Mouse (Mus musculus): ENCODE results near the gene A930009A15Rik. TPM values are rescaled to one million over a fixed set of nuclear protein-coding genes. Genes with fewer than 3 reads are reported as not detected.

Gene A930009A15Rik
- polyA plus RNA-seq (2014; fragmentation: Nextera tagmentation; extraction: Ambion mirVana): 0.42 TPM in 1 of 2 replicates, not detected in the other

- ATAC-seq (ENCODE audit: low read depth) (no peak), DNase-seq (ENCODE audit: low spot score) (no peak)
- Histone ChIP-seq H3K36me3 (ENCODE audit: control insufficient read depth, insufficient read depth, low read length) (no peaks in the 10 kb centered on the region), H3K4me1 (ENCODE audit: control insufficient read depth, insufficient read depth, low read length) (no peaks in the 10 kb centered on the region), H3K4me3 (ENCODE audit: low read depth, low read length) (no peak within 1 kb of the TSS), H3K27ac (replicated peaks; ENCODE audit: low read depth, low read length) (no peak within 1 kb of the TSS), H3K4me2 (ENCODE audit: low read depth, low read length) (no peak within 1 kb of the TSS), H3K27me3 (replicated peaks; ENCODE audit: control insufficient read depth, insufficient read depth, low read length) (no peaks in the 10 kb centered on the region), H3K9ac (ENCODE audit: low read depth, low read length) (no peak within 1 kb of the TSS), H3K9me3 (ENCODE audit: control insufficient read depth, low read length) (0 out of 2 replicates have a peak, but pooled peaks cover 3% of the 10 kb centered on the region)
- WGBS: 73% methylated on average over 15 of the region's 15 CpGs
Measured at GRCm38 (mm10) chr10:115569712-115570491, at the start of gene A930009A15Rik. A930009A15Rik (plus strand) TSS chr10:115569986.

GRCm38 (mm10) chr10:115520200-115521080, 49.3 kb upstream of the A930009A15Rik start:
- peak; percentile 68 for DNase-seq (ENCODE audit: low spot score)
- peak; percentile 53; the same call in 1 of the 2 replicates for ATAC-seq (ENCODE audit: low read depth)
- Histone ChIP-seq H3K4me3 (ENCODE audit: low read depth, low read length) (peak overlapping the region; percentile 13; the same call in 1 of the 2 replicates), H3K9me3 (ENCODE audit: control insufficient read depth, low read length) (no peaks in the 10 kb centered on the region), H3K4me1 (ENCODE audit: control insufficient read depth, insufficient read depth, low read length) (peaks cover 18% of the 10 kb centered on the region), H3K27ac (replicated peaks; ENCODE audit: low read depth, low read length) (peak overlapping the region; percentile 77), H3K9ac (ENCODE audit: low read depth, low read length) (no peak overlapping the region), H3K36me3 (ENCODE audit: control insufficient read depth, insufficient read depth, low read length) (no peaks in the 10 kb centered on the region), H3K4me2 (ENCODE audit: low read depth, low read length) (peak overlapping the region; percentile 43), H3K27me3 (replicated peaks; ENCODE audit: control insufficient read depth, insufficient read depth, low read length) (no peaks in the 10 kb centered on the region)
- 23% methylated on average over 17 of the region's 17 CpGs for WGBS

GRCm38 (mm10) chr10:115521081-115521451, 48.7 kb upstream of the A930009A15Rik start:
- H3K27me3 ChIP-seq (replicated peaks; ENCODE audit: control insufficient read depth, insufficient read depth, low read length): no peaks in the 10 kb centered on the region
- ATAC-seq (ENCODE audit: low read depth) (peak; percentile 79; the same call in 1 of the 2 replicates), DNase-seq (ENCODE audit: low spot score) (peak; percentile 68)
- H3K9me3 ChIP-seq (ENCODE audit: control insufficient read depth, low read length): no peaks in the 10 kb centered on the region
- no peak overlapping the region for H3K4me2 ChIP-seq (ENCODE audit: low read depth, low read length)
- H3K9ac ChIP-seq (ENCODE audit: low read depth, low read length): no peak overlapping the region
- H3K27ac ChIP-seq (replicated peaks; ENCODE audit: low read depth, low read length): peak overlapping the region; percentile 77; the same call in 1 of the 2 replicates
- no peaks in the 10 kb centered on the region for H3K36me3 ChIP-seq (ENCODE audit: control insufficient read depth, insufficient read depth, low read length)
- H3K4me3 ChIP-seq (ENCODE audit: low read depth, low read length): no peak overlapping the region
- peaks cover 18% of the 10 kb centered on the region for H3K4me1 ChIP-seq (ENCODE audit: control insufficient read depth, insufficient read depth, low read length)
- 26% methylated on average over 4 of the region's 4 CpGs for WGBS

- Histone ChIP-seq H3K9me3 (ENCODE audit: control insufficient read depth, low read length) (no peaks in the 10 kb centered on the region), H3K9ac (ENCODE audit: low read depth, low read length) (no peak overlapping the region), H3K4me1 (ENCODE audit: control insufficient read depth, insufficient read depth, low read length) (no peaks in the 10 kb centered on the region), H3K4me3 (ENCODE audit: low read depth, low read length) (no peak overlapping the region), H3K27ac (replicated peaks; ENCODE audit: low read depth, low read length) (no peak overlapping the region), H3K27me3 (replicated peaks; ENCODE audit: control insufficient read depth, insufficient read depth, low read length) (no peaks in the 10 kb centered on the region), H3K4me2 (ENCODE audit: low read depth, low read length) (no peak overlapping the region), H3K36me3 (ENCODE audit: control insufficient read depth, insufficient read depth, low read length) (no peaks in the 10 kb centered on the region)
- ATAC-seq (ENCODE audit: low read depth) (no peak), DNase-seq (ENCODE audit: low spot score) (no peak)
- 28% methylated on average over 4 of the region's 4 CpGs for WGBS
Measured at GRCm38 (mm10) chr10:115528892-115529291, 40.9 kb upstream of the A930009A15Rik start.

DNA sequence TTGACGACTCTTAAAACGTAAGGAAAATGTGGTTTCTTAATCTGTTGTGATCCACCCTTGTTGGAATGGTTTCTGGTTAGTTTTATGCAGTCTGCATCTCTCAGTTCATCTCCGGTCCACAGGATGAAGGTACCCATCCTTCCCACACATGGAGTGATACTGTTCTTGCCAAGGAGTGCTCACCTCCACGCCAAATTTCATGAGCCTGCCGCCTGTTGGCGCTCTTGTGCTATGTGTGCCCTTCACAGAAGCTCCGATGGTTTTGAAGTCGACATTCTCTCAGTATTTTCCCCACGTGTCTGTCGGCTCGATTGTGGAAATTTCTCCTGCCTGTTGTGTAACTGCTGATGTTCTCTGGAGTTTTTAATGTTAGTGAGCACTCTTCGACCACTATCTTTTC, 40.0 kb upstream of the A930009A15Rik start:
- no peak overlapping the region for H3K27ac ChIP-seq (replicated peaks; ENCODE audit: low read depth, low read length)
- DNase-seq (ENCODE audit: low spot score) (no peak), ATAC-seq (ENCODE audit: low read depth) (no peak)
- 86% methylated on average over 12 of the region's 12 CpGs for WGBS
- H3K27me3 ChIP-seq (replicated peaks; ENCODE audit: control insufficient read depth, insufficient read depth, low read length): no peaks in the 10 kb centered on the region
- H3K4me2 ChIP-seq (ENCODE audit: low read depth, low read length): no peak overlapping the region
- H3K4me3 ChIP-seq (ENCODE audit: low read depth, low read length): no peak overlapping the region
- no peaks in the 10 kb centered on the region for H3K36me3 ChIP-seq (ENCODE audit: control insufficient read depth, insufficient read depth, low read length)
- no peaks in the 10 kb centered on the region for H3K9me3 ChIP-seq (ENCODE audit: control insufficient read depth, low read length)
- H3K4me1 ChIP-seq (ENCODE audit: control insufficient read depth, insufficient read depth, low read length): no peaks in the 10 kb centered on the region
- H3K9ac ChIP-seq (ENCODE audit: low read depth, low read length): no peak overlapping the region

- Histone ChIP-seq H3K36me3 (ENCODE audit: control insufficient read depth, insufficient read depth, low read length) (no peaks in the 10 kb centered on the region), H3K9me3 (ENCODE audit: control insufficient read depth, low read length) (no peaks in the 10 kb centered on the region), H3K4me1 (ENCODE audit: control insufficient read depth, insufficient read depth, low read length) (no peaks in the 10 kb centered on the region), H3K27ac (replicated peaks; ENCODE audit: low read depth, low read length) (no peak overlapping the region), H3K9ac (ENCODE audit: low read depth, low read length) (no peak overlapping the region), H3K27me3 (replicated peaks; ENCODE audit: control insufficient read depth, insufficient read depth, low read length) (no peaks in the 10 kb centered on the region), H3K4me2 (ENCODE audit: low read depth, low read length) (no peak overlapping the region), H3K4me3 (ENCODE audit: low read depth, low read length) (no peak overlapping the region)
- DNase-seq (ENCODE audit: low spot score) (no peak), ATAC-seq (ENCODE audit: low read depth) (no peak)
- 60% methylated on average over 2 of the region's 2 CpGs for WGBS
Measured at GRCm38 (mm10) chr10:115530746-115531145, 39.0 kb upstream of the A930009A15Rik start.

- no peak overlapping the region for H3K9ac ChIP-seq (ENCODE audit: low read depth, low read length)
- no peaks in the 10 kb centered on the region for H3K36me3 ChIP-seq (ENCODE audit: control insufficient read depth, insufficient read depth, low read length)
- no peaks in the 10 kb centered on the region for H3K4me1 ChIP-seq (ENCODE audit: control insufficient read depth, insufficient read depth, low read length)
- H3K9me3 ChIP-seq (ENCODE audit: control insufficient read depth, low read length): no peaks in the 10 kb centered on the region
- no peak overlapping the region for H3K27ac ChIP-seq (replicated peaks; ENCODE audit: low read depth, low read length)
- no peak overlapping the region for H3K4me2 ChIP-seq (ENCODE audit: low read depth, low read length)
- H3K4me3 ChIP-seq (ENCODE audit: low read depth, low read length): no peak overlapping the region
- H3K27me3 ChIP-seq (replicated peaks; ENCODE audit: control insufficient read depth, insufficient read depth, low read length): no peaks in the 10 kb centered on the region
- DNase-seq (ENCODE audit: low spot score) (no peak), ATAC-seq (ENCODE audit: low read depth) (no peak)
- 84% methylated on average over 6 of the region's 6 CpGs for WGBS
Measured at GRCm38 (mm10) chr10:115542917-115543316, 26.9 kb upstream of the A930009A15Rik start.

DNA sequence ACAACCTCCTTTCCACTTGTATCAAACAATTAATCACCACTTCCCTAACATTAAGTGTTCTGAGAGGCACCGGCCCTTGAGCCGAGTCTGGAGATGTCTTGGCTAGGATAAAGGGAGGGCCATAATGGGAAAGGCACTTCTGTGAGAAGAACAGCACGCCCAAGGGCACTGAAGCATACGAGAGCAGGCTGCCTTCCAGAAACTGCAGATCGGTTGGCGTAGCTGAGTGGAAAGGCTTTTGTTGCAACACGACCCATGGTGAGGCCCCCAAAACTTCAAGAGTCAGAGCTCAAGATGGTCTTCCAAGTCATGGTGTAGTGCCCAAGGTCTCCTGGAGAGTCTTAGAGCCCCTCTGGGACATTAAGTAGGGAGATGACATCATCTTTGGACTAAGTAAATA, 19.5 kb upstream of the A930009A15Rik start:
- ATAC-seq (ENCODE audit: low read depth): no peak
- 64% methylated on average over 7 of the region's 7 CpGs for WGBS
- DNase-seq (ENCODE audit: low spot score): no peak

More for the DNA sequence above, 19.5 kb upstream of the A930009A15Rik start:
- Histone ChIP-seq H3K9me3 (ENCODE audit: control insufficient read depth, low read length) (no peaks in the 10 kb centered on the region), H3K4me2 (ENCODE audit: low read depth, low read length) (no peak overlapping the region), H3K27ac (replicated peaks; ENCODE audit: low read depth, low read length) (no peak overlapping the region), H3K36me3 (ENCODE audit: control insufficient read depth, insufficient read depth, low read length) (no peaks in the 10 kb centered on the region), H3K27me3 (replicated peaks; ENCODE audit: control insufficient read depth, insufficient read depth, low read length) (no peaks in the 10 kb centered on the region), H3K4me1 (ENCODE audit: control insufficient read depth, insufficient read depth, low read length) (no peaks in the 10 kb centered on the region), H3K4me3 (ENCODE audit: low read depth, low read length) (no peak overlapping the region), H3K9ac (ENCODE audit: low read depth, low read length) (no peak overlapping the region)
